Mouse (Mus musculus) subcutaneous adipose tissue, adult 2 months (tissue): ENCODE measurements around the gene Hoxa3. TPM values are rescaled to one million over a fixed set of nuclear protein-coding genes. Genes with fewer than 3 reads are reported as not detected.

ENCODE experiments used
- polyA plus RNA-seq: library from polyadenylated mRNA; depleted of rRNA; stranded (reverse); fragments of >200 nt; gene quantifications from 2 replicates; pipeline ENCODE4 v1.2.3, GENCODE M21; 2012; ENCODE audit warnings: low replicate concordance; rRNA removed

Gene Hoxa3
- polyA plus RNA-seq, 1 experiment, result 4.8 TPM

Other genes with a start within 250 kb of the Hoxa3 start
- gene Skap2, start 200.8 kb downstream of the Hoxa3 start, polyA plus RNA-seq, result 11.9 and 13.1 TPM in 2 replicates
- gene Hoxa1, start 55.0 kb downstream of the Hoxa3 start, polyA plus RNA-seq, result 0.62 and 1.9 TPM in 2 replicates
- gene Hoxa2, start 48.5 kb downstream of the Hoxa3 start, polyA plus RNA-seq, result 1.9 and 2.1 TPM in 2 replicates
- 0.10 TPM in 1 of 2 replicates, not detected in the other for gene 5730596B20Rik, start 35.8 kb downstream of the Hoxa3 start, polyA plus RNA-seq
- 1.4 and 1.5 TPM in 2 replicates for gene Hoxa4, start 21.6 kb downstream of the Hoxa3 start, polyA plus RNA-seq
- 4.2 and 5.7 TPM in 2 replicates for gene Hoxa5, start 8.7 kb downstream of the Hoxa3 start, polyA plus RNA-seq
- gene Hoxa6, start 4.6 kb downstream of the Hoxa3 start, polyA plus RNA-seq, result 2.8 and 5.0 TPM in 2 replicates
- 1.3 and 2.7 TPM in 2 replicates for gene Gm28308, start within 50 bp of the Hoxa3 start, polyA plus RNA-seq
- 10.5 and 24.3 TPM in 2 replicates for gene Hoxa7, start 8.5 kb upstream of the Hoxa3 start, polyA plus RNA-seq
- 19.2 and 95.3 TPM in 2 replicates for gene Hoxa9, start 17.8 kb upstream of the Hoxa3 start, polyA plus RNA-seq
- 19.5 and 200 TPM in 2 replicates for gene Hoxa10, start 27.5 kb upstream of the Hoxa3 start, polyA plus RNA-seq
- gene Hoxa11, start 32.5 kb upstream of the Hoxa3 start, polyA plus RNA-seq, result 2.4 and 108 TPM in 2 replicates
- gene Hoxa13, start 47.5 kb upstream of the Hoxa3 start, polyA plus RNA-seq, result 1.2 and 1.5 TPM in 2 replicates
- gene Evx1, start 100.2 kb upstream of the Hoxa3 start, polyA plus RNA-seq, result not detected in 2 replicates